Mouse (Mus musculus) kidney, adult 2 months (tissue): ENCODE results near the gene Itgb6. TPM values are rescaled to one million over a fixed set of nuclear protein-coding genes. Genes with fewer than 3 reads are reported as not detected.
A peak's percentile ranks its signal among the peaks of the same experiment; 100 is the strongest.

Experiments
- DNase-seq: peaks from one replicate; pipeline ENCODE4 v3.0.0; 2021
- H3K27ac ChIP-seq: fragments of 200-500 bp; 2 replicates; pipeline ENCODE4 v1.5.1; 2012; ENCODE audit warnings: low read depth, low read length, control low read depth, inconsistent platforms; ENCODE audit not compliant: insufficient read depth
- H3K27me3 ChIP-seq: fragments of 200-500 bp; replicated peaks from 2 replicates; pipeline ENCODE4 v1.6.1; 2012; ENCODE audit warnings: mild to moderate bottlenecking, moderate library complexity, low read length, inconsistent platforms; ENCODE audit not compliant: control insufficient read depth, insufficient read depth
- H3K36me3 ChIP-seq: fragments of 200-500 bp; 2 replicates; pipeline ENCODE4 v1.6.1; 2012; ENCODE audit warnings: mild to moderate bottlenecking, moderate library complexity, low read length, inconsistent platforms; ENCODE audit not compliant: control insufficient read depth, insufficient read depth
- H3K4me1 ChIP-seq: fragments of 200-500 bp; 2 replicates; pipeline ENCODE4 v1.6.1; 2011; ENCODE audit warnings: low read length; ENCODE audit not compliant: control insufficient read depth, insufficient read depth
- H3K4me3 ChIP-seq: fragments of 200-500 bp; 2 replicates; pipeline ENCODE4 v1.5.1; 2011; ENCODE audit warnings: mild to moderate bottlenecking, low read depth, low read length, control low read depth; ENCODE audit not compliant: insufficient read depth
- CTCF ChIP-seq: fragments of 200-500 bp; conservative IDR thresholded peaks from 2 replicates; pipeline ENCODE4 v1.5.1; 2011; ENCODE audit warnings: low read depth, mild to moderate bottlenecking, control low read depth, low read length, moderate library complexity, mixed read lengths; ENCODE audit not compliant: insufficient read depth, insufficient read length
- POLR2A ChIP-seq: fragments of 200-500 bp; IDR thresholded peaks from one replicate; pipeline ENCODE4 v1.6.1; 2011; ENCODE audit warnings: low read depth, low read length, control low read depth
- WGBS: fragments of 180-500 bp; shearing (Covaris S2); methylation state at CpG from one replicate; pipeline ENCODE4 v1.1.7; 2018; 5-methylcytosine and 5-hydroxymethylcytosine counted together
- polyA plus RNA-seq: library from polyadenylated mRNA; depleted of rRNA; stranded (reverse); fragments of >200 nt; gene quantifications from 2 replicates; pipeline ENCODE4 v1.2.3, GENCODE M21; 2012; rRNA removed

The Itgb6 gene
- 55.8 and 74.0 TPM in 2 replicates for polyA plus RNA-seq

DNA sequence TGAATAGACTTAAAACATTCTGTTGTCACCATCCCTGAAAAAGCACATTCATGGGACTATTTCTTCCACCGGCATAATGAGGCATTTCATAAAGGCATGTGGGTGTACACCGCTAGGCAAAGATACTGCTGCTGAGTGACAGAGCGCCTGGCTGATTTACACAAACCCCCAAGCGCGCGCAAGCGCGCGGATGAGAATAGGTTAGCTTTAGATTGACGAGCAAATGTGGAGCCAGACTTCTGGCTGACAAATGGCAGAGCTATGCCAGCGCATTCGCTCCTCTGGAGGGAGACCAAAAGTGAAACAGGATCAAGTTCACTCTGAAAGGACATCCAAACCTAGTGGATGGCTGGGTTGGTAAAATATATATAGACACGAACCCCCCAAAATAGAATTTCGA lies at the start of gene Itgb6:
Gene Itgb6 (minus strand): TSS at position 130 of the 400 bp plus-strand sequence.
- DNase-seq: no peak
- Histone ChIP-seq H3K27me3 (no peaks in the 10 kb centered on the region), H3K4me1 (peaks cover 10% of the 10 kb centered on the region; the same call in 1 of the 2 replicates), H3K4me3 (no peak within 1 kb of the TSS), H3K36me3 (no peaks in the 10 kb centered on the region), H3K27ac (no peak within 1 kb of the TSS)
- no peak for TF ChIP-seq POLR2A
- no peak for TF ChIP-seq CTCF
- WGBS: 82% methylated on average over 14 of the region's 14 CpGs

DNA sequence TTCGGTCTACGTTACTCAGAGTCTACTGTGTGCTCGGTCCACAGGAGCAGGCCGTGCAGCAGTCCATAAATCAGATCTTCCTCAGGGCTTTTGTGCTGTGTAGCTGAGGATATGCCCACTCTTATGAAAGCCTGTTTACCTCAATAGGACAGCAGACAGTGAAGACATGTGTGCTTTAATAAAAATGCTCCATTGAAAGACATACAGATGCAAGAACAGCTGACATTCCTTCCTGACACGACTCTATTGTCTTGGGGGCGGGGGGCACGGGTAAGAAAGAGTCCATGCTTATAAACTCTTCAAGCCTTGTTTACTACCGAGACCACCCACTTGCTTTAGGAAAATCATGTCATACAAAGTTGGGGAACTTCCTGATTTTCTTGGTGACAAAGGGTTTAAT lies 44.0 kb upstream of the Itgb6 start:
- WGBS: 77% methylated on average over 8 of the region's 8 CpGs
- Histone ChIP-seq H3K27me3 (no peaks in the 10 kb centered on the region), H3K36me3 (peaks cover 2% of the 10 kb centered on the region; the same call in 1 of the 2 replicates), H3K27ac (no peak overlapping the region), H3K4me1 (no peaks in the 10 kb centered on the region), H3K4me3 (no peak overlapping the region)
- TF ChIP-seq CTCF: no peak
- no peak for TF ChIP-seq POLR2A
- DNase-seq: no peak

DNA sequence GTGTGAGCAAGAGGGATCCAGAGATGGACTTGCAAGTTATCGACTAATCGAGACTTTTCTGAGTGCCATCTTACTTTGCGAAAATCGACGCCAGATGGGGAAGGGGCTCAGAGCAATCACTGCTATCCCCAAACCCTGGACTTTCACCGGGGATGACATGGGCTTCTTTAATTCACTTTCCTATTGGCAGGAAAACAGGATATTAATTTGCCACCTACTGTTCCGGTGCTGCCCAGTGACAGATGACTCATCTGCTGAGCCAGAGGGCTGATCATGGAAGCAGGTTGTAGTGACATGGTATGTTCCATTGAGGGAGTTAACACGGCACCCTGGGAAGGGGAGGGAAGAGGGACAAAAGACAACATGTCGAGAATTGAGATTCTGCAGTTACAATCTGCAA lies 33.8 kb upstream of the Itgb6 start:
- 90% methylated on average over 9 of the region's 9 CpGs for WGBS
- Histone ChIP-seq H3K36me3 (peaks cover 3% of the 10 kb centered on the region; the same call in 1 of the 2 replicates), H3K4me1 (no peaks in the 10 kb centered on the region), H3K27me3 (no peaks in the 10 kb centered on the region), H3K4me3 (no peak overlapping the region), H3K27ac (no peak overlapping the region)
- no peak for DNase-seq
- TF ChIP-seq POLR2A (no peak), CTCF (no peak)

DNA sequence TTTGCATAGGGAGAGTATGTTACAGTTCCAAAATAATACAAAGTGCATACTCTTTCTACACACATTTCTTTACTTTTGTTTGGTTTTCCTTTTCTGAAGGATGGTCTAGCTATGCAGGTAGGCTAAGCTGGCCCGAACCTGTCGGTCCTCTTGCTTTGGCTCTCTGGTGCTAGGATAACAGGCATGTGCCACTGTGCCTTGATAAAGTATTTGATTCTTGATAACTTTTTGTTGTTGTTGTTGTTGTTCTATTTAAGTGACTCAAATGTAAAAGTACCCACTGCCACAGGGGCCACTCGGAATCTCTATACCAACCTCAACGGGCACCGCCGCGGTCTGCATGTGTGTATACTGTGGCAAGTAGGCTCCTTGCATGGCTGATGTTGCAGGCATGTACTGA lies 32.7 kb upstream of the Itgb6 start:
- Histone ChIP-seq H3K4me1 (no peaks in the 10 kb centered on the region), H3K27ac (no peak overlapping the region), H3K27me3 (no peaks in the 10 kb centered on the region), H3K36me3 (peaks cover 2% of the 10 kb centered on the region; the same call in 1 of the 2 replicates), H3K4me3 (no peak overlapping the region)
- 96% methylated on average over 7 of the region's 7 CpGs for WGBS
- TF ChIP-seq CTCF: no peak
- no peak for TF ChIP-seq POLR2A
- no peak for DNase-seq

DNA sequence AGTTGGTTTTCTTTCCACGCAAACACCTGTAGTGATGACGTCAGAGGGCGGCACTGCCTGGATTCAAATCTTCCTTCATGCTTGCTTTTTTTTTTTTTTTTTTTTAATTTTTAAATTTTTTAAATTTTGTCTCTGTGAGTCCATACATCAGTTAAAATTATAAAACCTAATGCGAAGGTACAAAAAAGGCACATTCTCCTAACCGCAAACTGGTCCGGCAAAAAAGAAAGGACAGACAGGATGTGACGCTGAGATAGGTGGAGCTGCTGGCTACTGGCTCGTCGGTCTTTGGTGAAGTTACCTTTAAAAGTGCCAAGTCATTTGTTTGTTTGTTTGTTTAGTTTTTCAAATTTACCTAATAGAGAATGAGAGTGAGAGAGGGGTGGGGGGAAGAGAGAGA lies 28.8 kb upstream of the Itgb6 start:
- H3K36me3 ChIP-seq: peaks cover 2% of the 10 kb centered on the region; the same call in 1 of the 2 replicates
- H3K27me3 ChIP-seq: no peaks in the 10 kb centered on the region
- no peak overlapping the region for H3K27ac ChIP-seq
- H3K4me3 ChIP-seq: no peak overlapping the region
- H3K4me1 ChIP-seq: no peaks in the 10 kb centered on the region
- TF ChIP-seq POLR2A (no peak), CTCF (no peak)
- 92% methylated on average over 9 of the region's 9 CpGs for WGBS
- no peak for DNase-seq

DNA sequence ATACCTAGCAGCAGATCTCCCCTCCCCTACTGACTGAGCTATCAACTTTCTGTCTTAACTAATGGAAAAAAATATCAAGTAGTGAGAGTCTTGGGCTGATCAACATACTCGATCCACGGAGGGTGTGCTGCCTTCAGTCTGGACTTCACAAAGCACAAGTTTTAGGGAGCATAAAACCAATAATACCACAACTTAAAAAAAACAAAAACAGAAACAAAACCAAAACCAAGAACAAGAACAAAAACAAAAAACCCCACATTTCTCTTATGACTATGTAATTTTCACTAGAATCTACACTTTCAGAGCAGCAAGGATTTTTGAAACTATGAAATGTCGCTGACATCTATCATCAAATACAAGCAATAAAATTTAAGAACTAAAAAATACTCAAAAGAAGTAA lies 28.1 kb upstream of the Itgb6 start:
- DNase-seq: no peak
- WGBS: 79% methylated on average over 3 of the region's 3 CpGs
- Histone ChIP-seq H3K4me3 (no peak overlapping the region), H3K27me3 (no peaks in the 10 kb centered on the region), H3K4me1 (no peaks in the 10 kb centered on the region), H3K27ac (no peak overlapping the region), H3K36me3 (peaks cover 2% of the 10 kb centered on the region; the same call in 1 of the 2 replicates)
- TF ChIP-seq POLR2A: no peak
- TF ChIP-seq CTCF: no peak

DNA sequence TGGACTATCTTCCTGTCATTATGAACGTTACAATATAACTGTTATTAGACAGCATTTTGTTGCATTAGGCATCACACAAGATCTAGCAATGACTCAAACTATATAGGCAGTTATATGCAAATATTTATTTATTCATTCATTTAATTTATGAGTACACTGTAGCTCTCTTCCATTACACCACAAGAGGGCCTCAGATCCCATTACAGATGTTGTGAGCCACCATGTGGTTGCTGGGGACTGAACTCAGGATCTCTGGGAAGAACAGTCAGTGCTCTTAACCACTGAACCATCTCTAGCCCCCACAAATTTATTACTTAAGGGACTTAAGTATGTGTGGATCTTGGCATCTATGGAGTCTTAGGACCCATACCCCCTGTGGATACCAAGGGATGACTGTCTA lies 26.1 kb upstream of the Itgb6 start:
- 77% methylated on average over 1 of the region's 1 CpGs for WGBS
- H3K27ac ChIP-seq: no peak overlapping the region
- TF ChIP-seq POLR2A: no peak
- peak; percentile 38 for TF ChIP-seq CTCF
- DNase-seq: peak; percentile 26
- no peak overlapping the region for H3K4me3 ChIP-seq
- H3K36me3 ChIP-seq: no peaks in the 10 kb centered on the region
- no peaks in the 10 kb centered on the region for H3K27me3 ChIP-seq
- no peaks in the 10 kb centered on the region for H3K4me1 ChIP-seq
